Comparison of ENCODE assay signal across 9 mouse cellular contexts in the genomic region with DNA sequence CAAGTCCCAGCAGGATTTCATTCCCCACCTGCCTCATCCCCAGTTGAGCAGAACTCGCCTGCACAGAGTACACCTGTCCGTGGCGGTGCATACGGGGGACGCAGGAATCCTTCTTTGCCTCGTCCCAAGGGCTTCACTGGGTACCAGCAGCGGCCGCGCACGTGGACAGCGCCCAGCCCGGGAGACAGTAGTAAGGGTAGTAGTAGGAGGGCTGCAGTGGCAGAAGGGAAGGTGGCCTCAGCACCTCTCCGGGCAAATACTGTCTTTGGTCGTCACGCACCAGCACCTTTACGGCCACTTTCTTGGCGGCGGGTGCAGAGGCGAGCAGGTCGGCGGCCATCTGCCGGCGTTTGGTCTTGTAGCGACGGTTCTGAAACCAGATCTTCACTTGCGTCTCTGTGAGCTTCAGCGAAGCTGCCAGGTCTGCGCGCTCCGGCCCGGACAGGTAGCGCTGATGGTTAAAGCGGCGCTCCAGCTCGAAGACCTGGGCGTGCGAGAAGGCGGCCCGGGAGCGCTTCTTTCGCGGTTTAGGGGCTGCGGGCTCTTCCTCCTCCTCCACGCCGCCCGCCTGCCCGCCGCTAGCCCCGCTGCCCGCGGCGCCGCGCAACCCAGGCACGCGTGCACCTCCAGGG. TPM values are rescaled to one million over a fixed set of nuclear protein-coding genes. Genes with fewer than 3 reads are reported as not detected.
DNase-seq lines count a peak whose midpoint lies in the region; ATAC-seq lines count a peak whose summit lies in the region.
"Had no signal": no experiment of that assay in that cellular context is flagged by ENCODE, and none has a peak within 500 bp of the region (broad histone marks: within the 10 kb centered on the region; RNA-seq: fewer than 3 reads in every experiment).

No protein-coding gene starts in this region.

- peaks cover 5% of the 10 kb centered on the region for H3K4me1 ChIP-seq in liver, embryonic 11.5 days (replicated peaks; ENCODE audit: control insufficient read depth, insufficient read depth, low read length)
- H3K4me1 ChIP-seq in forebrain, embryonic 15.5 days, result peaks cover 28% of the 10 kb centered on the region
- H3K4me1 ChIP-seq in neural tube, embryonic 15.5 days, result peaks cover 27% of the 10 kb centered on the region

- peak overlapping the region; percentile 33; the same call in 1 of the 2 replicates for H3K4me3 ChIP-seq in liver, embryonic 11.5 days (ENCODE audit: low read depth, low read length)
- peak overlapping the region; percentile 17; the same call in 1 of the 2 replicates for H3K4me3 ChIP-seq in forebrain, embryonic 15.5 days
- H3K4me3 ChIP-seq in neural tube, embryonic 15.5 days (replicated peaks), result peak overlapping the region; percentile 8

- H3K27me3 ChIP-seq in liver, embryonic 11.5 days (replicated peaks; ENCODE audit: control insufficient read depth, insufficient read depth, low read length), result peaks cover 95% of the 10 kb centered on the region
- peaks cover 88% of the 10 kb centered on the region for H3K27me3 ChIP-seq in forebrain, embryonic 15.5 days
- H3K27me3 ChIP-seq in neural tube, embryonic 15.5 days (replicated peaks), result peaks cover 91% of the 10 kb centered on the region

- under 1% methylated on average over 54 of the region's 56 CpGs for WGBS in liver, embryonic 11.5 days
- WGBS in forebrain, embryonic 15.5 days, result under 1% methylated on average over 56 of the region's 56 CpGs
- under 1% methylated on average over 56 of the region's 56 CpGs for WGBS in neural tube, embryonic 15.5 days

- no peak for DNase-seq in liver, embryonic 11.5 days (ENCODE audit: low spot score)
- no peak for DNase-seq in liver
- peak; percentile 8 to 64 for DNase-seq in kidney, postnatal 36 days
- no peak for DNase-seq in gastrocnemius, postnatal 25 days
- DNase-seq in layer of hippocampus, adult 11-12 months (ENCODE audit: low spot score), result no peak

- H3K4me2 ChIP-seq in liver, embryonic 11.5 days, result peak overlapping the region; percentile 39
- peak overlapping the region; percentile 2; the same call in 1 of the 2 replicates for H3K4me2 ChIP-seq in forebrain, embryonic 15.5 days (replicated peaks)
- H3K4me2 ChIP-seq in neural tube, embryonic 15.5 days, result peak overlapping the region; percentile 38

- H3K9me3 ChIP-seq in liver, embryonic 11.5 days (ENCODE audit: control insufficient read depth, low read length), result no peaks in the 10 kb centered on the region
- no peaks in the 10 kb centered on the region for H3K9me3 ChIP-seq in forebrain, embryonic 15.5 days
- no peaks in the 10 kb centered on the region for H3K9me3 ChIP-seq in neural tube, embryonic 15.5 days (replicated peaks)

- no peak overlapping the region for H3K27ac ChIP-seq in liver, embryonic 11.5 days (ENCODE audit: low read depth, low read length)
- H3K27ac ChIP-seq in forebrain, embryonic 15.5 days (replicated peaks), result no peak overlapping the region
- no peak overlapping the region for H3K27ac ChIP-seq in neural tube, embryonic 15.5 days (replicated peaks)

- no peaks in the 10 kb centered on the region for H3K36me3 ChIP-seq in liver, embryonic 11.5 days (ENCODE audit: control insufficient read depth, insufficient read depth, low read length)
- H3K36me3 ChIP-seq in forebrain, embryonic 15.5 days, result no peaks in the 10 kb centered on the region
- no peaks in the 10 kb centered on the region for H3K36me3 ChIP-seq in neural tube, embryonic 15.5 days

- no peak overlapping the region for H3K9ac ChIP-seq in liver, embryonic 11.5 days (ENCODE audit: low read depth, low read length)
- no peak overlapping the region for H3K9ac ChIP-seq in forebrain, embryonic 15.5 days (replicated peaks)
- no peak overlapping the region for H3K9ac ChIP-seq in neural tube, embryonic 15.5 days (replicated peaks)

- ATAC-seq in liver, embryonic 11.5 days (replicated peaks; ENCODE audit: low FRiP score), result no peak
- ATAC-seq in forebrain, embryonic 15.5 days (replicated peaks), result no peak
- 0 out of 2 replicates have a peak, but pooled peaks have one; percentile 16 for ATAC-seq in neural tube, embryonic 15.5 days (ENCODE audit: low FRiP score)

RNA-seq across cellular contexts. Expression of a gene that starts 2.7 kb away (rescaled TPM):
- 0.34 and 0.47 TPM in 2 replicates for polyA plus RNA-seq in liver, embryonic 11.5 days (2014; fragmentation: Nextera tagmentation; extraction: Ambion mirVana)
- not detected in 2 replicates for polyA plus RNA-seq in forebrain, embryonic 15.5 days (2015; fragmentation: Nextera tagmentation; extraction: Ambion mirVana)
- polyA plus RNA-seq in neural tube, embryonic 15.5 days (2015; fragmentation: Nextera tagmentation; extraction: Ambion mirVana), result 0.23 and 0.82 TPM in 2 replicates
- total RNA-seq in gastrocnemius, postnatal 25 days (2021), result under 1 TPM in 1 of 2 experiments, not detected in 1; 0.15 TPM
- polyA plus RNA-seq: frontal cortex, adult 2 months; neural tube, embryonic 14.5 days had no signal

RNA-seq across cellular contexts. Expression of a gene that starts 53.7 kb away (rescaled TPM):
- 43.8 and 50.4 TPM in 2 replicates for polyA plus RNA-seq in liver, embryonic 11.5 days (2014; fragmentation: Nextera tagmentation; extraction: Ambion mirVana)
- 77.3 and 79.8 TPM in 2 replicates for polyA plus RNA-seq in forebrain, embryonic 15.5 days (2015; fragmentation: Nextera tagmentation; extraction: Ambion mirVana)
- 56.5 and 63.7 TPM in 2 replicates for polyA plus RNA-seq in neural tube, embryonic 15.5 days (2015; fragmentation: Nextera tagmentation; extraction: Ambion mirVana)
- 10 to 100 TPM; 73.6 to 79.9 TPM for total RNA-seq in gastrocnemius, postnatal 25 days (2021)

Comparison
In these comparisons a context has a peak if more than half of its experiments do, and no peak if none do; other contexts are left out.
1. DNase-seq: peak in kidney, postnatal 36 days (2 of 2); none in liver, embryonic 11.5 days (single experiment), liver (single experiment), gastrocnemius, postnatal 25 days (single experiment) and layer of hippocampus, adult 11-12 months (single experiment).
2. Peak in every context shown above with its lines, with median percentiles within 50 percentile points of each other: H3K4me2 ChIP-seq and H3K4me3 ChIP-seq.